Mouse (Mus musculus): ENCODE measurements around the gene Sez6l. TPM values are rescaled to one million over a fixed set of nuclear protein-coding genes. Genes with fewer than 3 reads are reported as not detected.

Sez6l gene
- polyA plus RNA-seq, 1 experiment from 2014 or later: 2.2 TPM

DNA sequence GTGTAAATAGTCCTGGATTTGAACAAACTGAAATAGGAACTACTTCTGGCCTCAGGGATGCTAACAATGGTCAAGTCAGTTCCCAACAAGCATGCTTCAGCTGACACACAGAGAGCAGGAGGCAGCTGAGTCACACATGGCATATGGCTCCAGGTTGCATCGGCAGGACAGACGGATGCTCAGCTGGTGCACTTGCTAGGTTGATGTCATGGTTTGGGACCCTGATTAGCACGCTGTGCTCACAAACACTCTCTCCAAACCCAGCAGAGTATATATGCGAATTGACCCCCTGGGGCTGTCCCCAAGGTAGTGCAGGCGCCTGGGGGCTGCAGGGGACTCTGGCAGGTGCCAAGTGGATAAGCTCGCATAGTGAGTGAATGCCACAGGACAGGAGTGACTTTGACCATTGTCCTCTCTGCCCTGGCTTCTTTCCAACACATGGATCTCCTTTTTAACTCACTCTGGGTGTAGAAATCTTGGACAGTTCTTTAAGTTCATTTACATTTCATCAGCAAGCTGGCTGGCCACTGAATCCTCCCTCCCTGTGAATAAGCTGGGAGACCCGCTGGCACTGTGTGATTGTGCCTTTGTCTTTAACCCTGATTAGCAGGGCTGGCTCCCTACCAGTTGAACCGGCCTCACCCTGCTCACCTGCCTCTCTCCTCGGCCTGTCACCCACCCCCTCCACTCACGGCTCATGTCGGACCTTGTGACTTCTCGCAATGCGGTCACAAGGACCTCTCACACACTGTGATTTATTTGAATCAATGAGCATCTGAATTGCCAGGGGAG lies 91.9 kb downstream of the Sez6l start:
- Histone ChIP-seq H3K9me3 (replicated peaks; ENCODE audit: control insufficient read depth, low read length) (no peaks in the 10 kb centered on the region), H3K9ac (ENCODE audit: low read length) (no peak overlapping the region), H3K4me2 (ENCODE audit: low read depth, low read length) (no peak overlapping the region), H3K36me3 (ENCODE audit: control insufficient read depth, insufficient read depth, low read length) (no peaks in the 10 kb centered on the region), H3K27me3 (ENCODE audit: control insufficient read depth, insufficient read depth, low read length) (0 out of 2 replicates have a peak, but pooled peaks cover 6% of the 10 kb centered on the region), H3K4me3 (replicated peaks; ENCODE audit: low read length) (no peak overlapping the region), H3K4me1 (ENCODE audit: control insufficient read depth, insufficient read depth, low read length) (no peaks in the 10 kb centered on the region), H3K27ac (ENCODE audit: low read length) (no peak overlapping the region)
- WGBS: 20% methylated on average over 13 of the region's 13 CpGs
- ATAC-seq (ENCODE audit: insufficient read depth, low FRiP score): no peak

DNA sequence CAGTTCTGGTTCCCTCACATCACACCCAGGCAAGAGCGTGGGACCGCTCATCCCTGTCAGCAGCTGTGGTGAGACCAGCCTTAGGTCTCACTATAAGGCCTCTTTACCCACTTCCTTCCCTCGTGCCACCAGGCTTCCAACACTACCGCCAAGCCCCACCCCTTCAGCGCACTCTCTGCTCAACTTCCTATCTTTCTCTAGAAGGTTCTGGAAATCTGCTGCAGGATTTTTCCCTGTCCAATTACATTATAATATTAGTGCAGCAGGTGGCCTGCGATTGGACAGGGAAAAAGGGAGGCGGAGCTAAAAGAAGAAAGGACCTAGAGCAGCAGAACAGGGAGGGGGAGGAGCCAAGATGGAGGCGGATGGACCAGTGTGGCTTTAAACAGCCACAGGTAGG lies 94.0 kb downstream of the Sez6l start:
- no peak overlapping the region for H3K4me2 ChIP-seq (ENCODE audit: low read depth, low read length)
- no peak for ATAC-seq (ENCODE audit: insufficient read depth, low FRiP score)
- WGBS: 81% methylated on average over 8 of the region's 8 CpGs
- no peaks in the 10 kb centered on the region for H3K4me1 ChIP-seq (ENCODE audit: control insufficient read depth, insufficient read depth, low read length)
- H3K27ac ChIP-seq (ENCODE audit: low read length): no peak overlapping the region
- H3K36me3 ChIP-seq (ENCODE audit: control insufficient read depth, insufficient read depth, low read length): no peaks in the 10 kb centered on the region
- no peaks in the 10 kb centered on the region for H3K9me3 ChIP-seq (replicated peaks; ENCODE audit: control insufficient read depth, low read length)
- no peak overlapping the region for H3K9ac ChIP-seq (ENCODE audit: low read length)
- H3K27me3 ChIP-seq (ENCODE audit: control insufficient read depth, insufficient read depth, low read length): 0 out of 2 replicates have a peak, but pooled peaks cover 6% of the 10 kb centered on the region
- no peak overlapping the region for H3K4me3 ChIP-seq (replicated peaks; ENCODE audit: low read length)

DNA sequence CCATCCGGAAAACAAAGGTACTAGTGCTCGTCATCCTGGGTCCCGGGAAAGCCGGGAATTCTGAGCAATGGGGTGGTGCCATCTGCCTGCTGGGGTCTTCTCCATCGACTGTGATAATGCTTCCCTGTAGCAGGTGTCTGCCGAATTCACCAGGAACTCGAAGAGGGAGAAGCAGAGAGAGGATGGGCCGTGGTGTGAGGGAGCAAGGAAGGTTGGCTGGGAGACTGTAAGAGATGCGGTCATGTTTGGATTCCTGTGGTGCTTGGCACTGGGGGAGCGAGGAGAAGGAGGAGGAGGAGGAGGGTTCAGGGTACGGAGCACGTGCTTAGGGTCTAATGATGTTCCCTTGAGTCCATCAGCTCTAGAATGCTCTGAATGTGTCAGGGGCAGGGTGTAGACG lies 94.4 kb downstream of the Sez6l start:
- Histone ChIP-seq H3K4me2 (ENCODE audit: low read depth, low read length) (no peak overlapping the region), H3K9me3 (replicated peaks; ENCODE audit: control insufficient read depth, low read length) (no peaks in the 10 kb centered on the region), H3K27ac (ENCODE audit: low read length) (no peak overlapping the region), H3K9ac (ENCODE audit: low read length) (no peak overlapping the region), H3K4me3 (replicated peaks; ENCODE audit: low read length) (no peak overlapping the region), H3K36me3 (ENCODE audit: control insufficient read depth, insufficient read depth, low read length) (no peaks in the 10 kb centered on the region), H3K27me3 (ENCODE audit: control insufficient read depth, insufficient read depth, low read length) (0 out of 2 replicates have a peak, but pooled peaks cover 6% of the 10 kb centered on the region), H3K4me1 (ENCODE audit: control insufficient read depth, insufficient read depth, low read length) (no peaks in the 10 kb centered on the region)
- WGBS: 60% methylated on average over 13 of the region's 13 CpGs
- ATAC-seq (ENCODE audit: insufficient read depth, low FRiP score): no peak

DNA sequence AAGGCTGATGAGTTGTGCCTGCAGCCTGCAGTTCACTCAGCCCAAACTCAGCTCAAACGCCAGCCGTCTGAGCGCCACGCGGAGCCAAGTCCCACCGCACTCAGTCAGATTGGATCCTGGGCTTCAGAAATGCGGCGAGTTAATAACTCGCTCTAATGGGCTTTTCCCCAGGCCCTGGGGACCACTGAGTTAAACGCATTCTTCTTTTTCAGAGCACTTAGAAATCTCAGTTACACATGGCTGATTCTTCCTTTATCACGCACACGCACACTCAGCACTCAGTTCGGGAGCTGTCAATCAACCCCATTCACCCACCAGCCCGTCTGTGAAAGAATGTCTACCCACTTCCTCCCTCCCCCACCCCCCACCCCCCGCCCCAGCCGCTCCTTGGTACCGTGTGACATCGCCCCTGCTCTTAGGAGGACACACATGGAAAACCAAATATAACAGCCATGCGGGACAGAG lies 95.0 kb downstream of the Sez6l start:
- Histone ChIP-seq H3K27ac (ENCODE audit: low read length) (no peak overlapping the region), H3K4me2 (ENCODE audit: low read depth, low read length) (no peak overlapping the region), H3K9me3 (replicated peaks; ENCODE audit: control insufficient read depth, low read length) (no peaks in the 10 kb centered on the region), H3K27me3 (ENCODE audit: control insufficient read depth, insufficient read depth, low read length) (0 out of 2 replicates have a peak, but pooled peaks cover 6% of the 10 kb centered on the region), H3K9ac (ENCODE audit: low read length) (no peak overlapping the region), H3K4me1 (ENCODE audit: control insufficient read depth, insufficient read depth, low read length) (no peaks in the 10 kb centered on the region), H3K36me3 (ENCODE audit: control insufficient read depth, insufficient read depth, low read length) (no peaks in the 10 kb centered on the region), H3K4me3 (replicated peaks; ENCODE audit: low read length) (no peak overlapping the region)
- no peak for ATAC-seq (ENCODE audit: insufficient read depth, low FRiP score)
- 31% methylated on average over 19 of the region's 19 CpGs for WGBS

DNA sequence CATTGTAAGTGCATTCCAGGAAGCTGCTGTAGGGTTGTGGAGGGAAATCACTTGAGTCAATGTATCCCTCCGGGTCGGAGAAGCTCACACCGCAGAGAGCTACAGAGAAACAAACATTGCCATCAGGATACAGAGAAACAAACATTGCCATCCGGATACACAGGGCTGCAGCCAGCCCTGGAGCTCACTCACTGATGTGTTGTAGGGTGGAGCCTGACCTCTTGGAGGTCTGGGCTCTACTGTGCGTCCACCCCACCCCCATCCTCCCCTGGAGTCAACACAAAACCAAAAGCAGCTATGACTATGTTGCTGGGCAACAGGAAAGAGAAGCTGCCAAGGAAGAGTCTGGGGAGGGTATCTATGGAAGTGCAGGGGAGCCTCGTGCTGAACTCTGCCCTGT lies 103.5 kb downstream of the Sez6l start:
- WGBS: 23% methylated on average over 6 of the region's 6 CpGs
- Histone ChIP-seq H3K36me3 (ENCODE audit: control insufficient read depth, insufficient read depth, low read length) (no peaks in the 10 kb centered on the region), H3K4me1 (ENCODE audit: control insufficient read depth, insufficient read depth, low read length) (no peaks in the 10 kb centered on the region), H3K4me3 (replicated peaks; ENCODE audit: low read length) (no peak overlapping the region), H3K27ac (ENCODE audit: low read length) (no peak overlapping the region), H3K27me3 (ENCODE audit: control insufficient read depth, insufficient read depth, low read length) (no peaks in the 10 kb centered on the region), H3K4me2 (ENCODE audit: low read depth, low read length) (no peak overlapping the region), H3K9me3 (replicated peaks; ENCODE audit: control insufficient read depth, low read length) (0 out of 2 replicates have a peak, but pooled peaks cover 3% of the 10 kb centered on the region), H3K9ac (ENCODE audit: low read length) (no peak overlapping the region)
- no peak for ATAC-seq (ENCODE audit: insufficient read depth, low FRiP score)

DNA sequence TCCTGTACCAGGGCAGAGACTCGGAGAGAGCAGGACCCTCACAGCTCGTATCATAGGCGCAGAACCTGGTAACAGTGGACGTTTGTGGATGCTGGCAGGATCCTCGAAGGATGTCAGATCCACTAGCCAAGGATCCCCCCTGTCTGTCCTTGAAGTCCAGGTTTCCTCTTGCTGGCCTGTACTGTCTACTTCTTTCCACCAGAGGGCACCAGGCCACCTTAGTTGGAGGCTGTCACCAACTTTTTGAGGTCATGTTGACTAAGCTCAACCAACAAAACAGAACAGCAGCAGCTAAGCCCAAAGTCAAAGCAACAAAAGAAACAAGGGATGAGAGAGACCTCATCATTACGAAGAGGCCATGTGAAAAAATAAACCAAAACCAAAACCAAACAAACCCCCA lies 106.8 kb downstream of the Sez6l start:
- Histone ChIP-seq H3K9me3 (replicated peaks; ENCODE audit: control insufficient read depth, low read length) (0 out of 2 replicates have a peak, but pooled peaks cover 3% of the 10 kb centered on the region), H3K4me2 (ENCODE audit: low read depth, low read length) (no peak overlapping the region), H3K27me3 (ENCODE audit: control insufficient read depth, insufficient read depth, low read length) (no peaks in the 10 kb centered on the region), H3K4me1 (ENCODE audit: control insufficient read depth, insufficient read depth, low read length) (no peaks in the 10 kb centered on the region), H3K36me3 (ENCODE audit: control insufficient read depth, insufficient read depth, low read length) (no peaks in the 10 kb centered on the region), H3K4me3 (replicated peaks; ENCODE audit: low read length) (no peak overlapping the region), H3K9ac (ENCODE audit: low read length) (no peak overlapping the region), H3K27ac (ENCODE audit: low read length) (no peak overlapping the region)
- ATAC-seq (ENCODE audit: insufficient read depth, low FRiP score): no peak
- 68% methylated on average over 6 of the region's 6 CpGs for WGBS

DNA sequence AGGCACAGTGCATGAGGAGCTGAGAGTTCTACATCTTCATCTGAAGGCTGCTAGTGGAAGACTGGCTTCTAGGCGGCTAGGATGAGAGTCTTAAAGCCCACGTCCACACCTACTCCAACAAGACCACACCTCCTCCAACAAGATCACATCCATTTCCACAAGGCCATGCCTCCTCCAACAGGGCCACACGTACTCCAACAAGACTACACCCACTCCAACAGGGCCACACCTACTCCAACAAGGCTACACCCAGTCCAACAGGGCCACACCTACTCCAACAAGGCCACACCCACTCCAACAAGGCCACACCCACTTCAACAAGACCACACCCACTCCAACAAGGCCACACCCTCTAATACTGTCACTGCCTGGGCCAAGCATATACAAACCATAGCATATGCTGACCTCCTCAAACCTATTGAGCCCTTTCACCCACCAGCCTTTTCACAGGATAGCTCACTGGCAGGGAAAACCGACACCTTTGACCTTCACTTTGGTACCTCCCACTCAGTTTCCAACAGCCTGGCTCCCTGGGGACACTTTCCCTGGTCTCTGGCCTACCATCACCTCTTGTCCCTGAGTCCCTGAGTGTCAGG lies 107.9 kb downstream of the Sez6l start:
- Histone ChIP-seq H3K27me3 (ENCODE audit: control insufficient read depth, insufficient read depth, low read length) (no peaks in the 10 kb centered on the region), H3K27ac (ENCODE audit: low read length) (no peak overlapping the region), H3K9ac (ENCODE audit: low read length) (no peak overlapping the region), H3K4me2 (ENCODE audit: low read depth, low read length) (no peak overlapping the region), H3K36me3 (ENCODE audit: control insufficient read depth, insufficient read depth, low read length) (no peaks in the 10 kb centered on the region), H3K4me3 (replicated peaks; ENCODE audit: low read length) (no peak overlapping the region), H3K4me1 (ENCODE audit: control insufficient read depth, insufficient read depth, low read length) (no peaks in the 10 kb centered on the region), H3K9me3 (replicated peaks; ENCODE audit: control insufficient read depth, low read length) (0 out of 2 replicates have a peak, but pooled peaks cover 3% of the 10 kb centered on the region)
- 77% methylated on average over 4 of the region's 4 CpGs for WGBS
- ATAC-seq (ENCODE audit: insufficient read depth, low FRiP score): no peak

DNA sequence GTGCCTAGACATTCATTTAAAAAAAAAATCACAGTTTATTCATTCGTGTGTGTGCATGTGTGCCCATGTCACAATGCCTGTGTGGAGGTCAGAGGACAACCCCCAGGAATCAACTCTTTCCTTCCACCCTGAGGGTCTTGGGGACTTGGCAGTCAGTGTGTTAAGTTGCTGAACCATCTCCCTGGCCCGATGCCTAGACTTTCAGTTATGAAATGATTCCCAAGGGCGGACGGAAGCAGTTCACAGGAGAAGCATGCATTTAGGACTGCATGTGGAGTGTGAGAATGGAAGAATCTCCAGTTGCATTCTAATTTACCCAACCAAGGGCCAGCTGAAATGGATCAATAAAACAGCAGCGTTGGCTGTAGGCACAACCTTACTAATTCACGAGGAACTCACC lies 110.7 kb downstream of the Sez6l start:
- ATAC-seq (ENCODE audit: insufficient read depth, low FRiP score): no peak
- 0 out of 2 replicates have a peak, but pooled peaks cover 3% of the 10 kb centered on the region for H3K9me3 ChIP-seq (replicated peaks; ENCODE audit: control insufficient read depth, low read length)
- H3K9ac ChIP-seq (ENCODE audit: low read length): no peak overlapping the region
- H3K4me1 ChIP-seq (ENCODE audit: control insufficient read depth, insufficient read depth, low read length): no peaks in the 10 kb centered on the region
- WGBS: 33% methylated on average over 6 of the region's 6 CpGs
- no peaks in the 10 kb centered on the region for H3K36me3 ChIP-seq (ENCODE audit: control insufficient read depth, insufficient read depth, low read length)
- no peaks in the 10 kb centered on the region for H3K27me3 ChIP-seq (ENCODE audit: control insufficient read depth, insufficient read depth, low read length)
- H3K27ac ChIP-seq (ENCODE audit: low read length): no peak overlapping the region
- H3K4me3 ChIP-seq (replicated peaks; ENCODE audit: low read length): no peak overlapping the region
- H3K4me2 ChIP-seq (ENCODE audit: low read depth, low read length): no peak overlapping the region

DNA sequence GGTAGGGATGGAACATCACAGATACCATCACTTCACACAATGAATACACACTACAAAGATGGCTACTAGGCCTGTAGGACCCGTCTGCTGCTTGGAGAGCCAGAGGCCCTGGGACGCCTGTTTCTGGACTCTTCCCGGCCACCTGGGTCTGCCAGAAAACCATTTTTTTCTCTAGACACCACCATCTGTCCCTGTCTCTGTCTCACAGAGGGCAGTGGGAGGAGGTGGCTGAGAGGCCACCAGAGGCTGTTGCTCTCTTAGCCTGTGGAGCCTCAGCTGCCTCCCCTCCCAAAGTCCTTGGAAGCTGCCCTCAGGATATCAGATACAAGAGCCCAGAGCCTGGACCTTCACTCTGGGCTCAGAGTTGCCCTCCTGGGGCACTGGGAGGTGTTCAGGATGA lies 117.1 kb downstream of the Sez6l start:
- H3K4me2 ChIP-seq (ENCODE audit: low read depth, low read length): no peak overlapping the region

More for the DNA sequence above, 117.1 kb downstream of the Sez6l start:
- Histone ChIP-seq H3K4me1 (ENCODE audit: control insufficient read depth, insufficient read depth, low read length) (no peaks in the 10 kb centered on the region), H3K27me3 (ENCODE audit: control insufficient read depth, insufficient read depth, low read length) (no peaks in the 10 kb centered on the region), H3K9me3 (replicated peaks; ENCODE audit: control insufficient read depth, low read length) (no peaks in the 10 kb centered on the region), H3K36me3 (ENCODE audit: control insufficient read depth, insufficient read depth, low read length) (no peaks in the 10 kb centered on the region), H3K27ac (ENCODE audit: low read length) (no peak overlapping the region), H3K9ac (ENCODE audit: low read length) (no peak overlapping the region), H3K4me3 (replicated peaks; ENCODE audit: low read length) (no peak overlapping the region)
- 61% methylated on average over 3 of the region's 3 CpGs for WGBS
- no peak for ATAC-seq (ENCODE audit: insufficient read depth, low FRiP score)
